Mouse (Mus musculus) olfactory bulb, adult 2 months (tissue): ENCODE data around the gene F2rl1.

Experiments
- CTCF ChIP-seq: fragments of 200-500 bp; IDR thresholded peaks from 2 replicates; pipeline ENCODE4 v1.5.1; 2012; ENCODE audit warnings: low read depth, mild to moderate bottlenecking, low read length, moderate library complexity; ENCODE audit not compliant: insufficient read depth
- POLR2A ChIP-seq: fragments of 200-500 bp; IDR thresholded peaks from 2 replicates; pipeline ENCODE4 v1.6.1; 2012; ENCODE audit warnings: mild to moderate bottlenecking, low read depth, low read length, moderate library complexity; ENCODE audit not compliant: insufficient read depth

DNA sequence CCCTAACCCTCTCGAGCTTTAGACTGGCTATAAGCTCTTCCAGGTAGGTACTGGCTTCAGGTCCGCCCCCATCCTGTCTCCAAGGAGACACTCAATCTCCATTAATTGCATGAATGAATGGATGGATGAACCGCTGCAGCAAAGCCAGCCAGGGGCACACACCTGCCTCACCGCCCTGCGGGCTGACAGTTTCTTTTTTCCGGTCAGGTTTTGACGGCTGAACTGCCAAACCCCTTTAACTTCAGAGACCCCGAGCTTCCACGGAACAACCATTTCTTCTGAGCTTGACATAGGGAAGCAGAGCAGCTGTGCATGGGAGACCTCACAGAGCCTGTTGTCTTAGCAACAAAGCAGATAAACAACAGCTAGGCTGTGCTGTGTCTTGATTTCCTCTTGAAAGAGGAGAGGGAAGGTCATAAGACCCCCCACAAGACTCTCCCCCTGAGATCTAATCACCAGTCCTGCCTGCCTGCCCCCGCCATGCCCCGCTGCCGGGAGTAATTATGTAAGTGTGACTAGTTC, 22.1 kb upstream of the F2rl1 start:
- TF ChIP-seq CTCF: no peak
- no peak for TF ChIP-seq POLR2A
